Mouse (Mus musculus): ENCODE results near the gene Slc22a16.
A peak's percentile ranks its signal among the peaks of the same experiment; 100 is the strongest.
"Not testable (repeated sequence)": the region's sequence is repeated elsewhere in the genome, so short reads cannot be mapped to it uniquely, and the experiment has no call there.

Gene Slc22a16

DNA sequence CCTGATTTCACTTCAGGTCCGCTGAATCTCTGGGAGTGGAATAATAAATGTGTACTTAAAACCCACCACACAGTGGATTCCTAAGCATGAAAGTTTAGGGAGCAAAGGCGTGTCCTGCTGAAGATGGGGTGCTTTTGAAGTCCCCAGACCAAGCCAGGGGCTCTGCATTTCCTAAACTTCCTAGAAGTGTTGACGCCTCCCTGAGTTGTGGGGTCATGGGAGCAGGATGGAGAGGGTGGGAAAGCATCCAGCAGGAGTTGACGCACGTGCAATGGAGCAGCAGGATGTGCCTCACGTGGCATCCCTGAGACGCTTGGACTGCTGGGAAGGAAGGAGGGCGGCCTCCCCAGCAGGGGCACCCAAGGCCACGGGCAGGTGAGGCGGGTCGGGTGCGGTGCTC, at the start of gene Slc22a16:
Slc22a16 (plus strand) TSS at position 301 of the 400 bp plus-strand sequence.
- DNase-seq (ENCODE audit: low read depth) = no peak

- no peak for DNase-seq (ENCODE audit: low read depth)
Observed at GRCm38 (mm10) chr10:40521579-40521978, 48.6 kb upstream of the Slc22a16 start.

DNA sequence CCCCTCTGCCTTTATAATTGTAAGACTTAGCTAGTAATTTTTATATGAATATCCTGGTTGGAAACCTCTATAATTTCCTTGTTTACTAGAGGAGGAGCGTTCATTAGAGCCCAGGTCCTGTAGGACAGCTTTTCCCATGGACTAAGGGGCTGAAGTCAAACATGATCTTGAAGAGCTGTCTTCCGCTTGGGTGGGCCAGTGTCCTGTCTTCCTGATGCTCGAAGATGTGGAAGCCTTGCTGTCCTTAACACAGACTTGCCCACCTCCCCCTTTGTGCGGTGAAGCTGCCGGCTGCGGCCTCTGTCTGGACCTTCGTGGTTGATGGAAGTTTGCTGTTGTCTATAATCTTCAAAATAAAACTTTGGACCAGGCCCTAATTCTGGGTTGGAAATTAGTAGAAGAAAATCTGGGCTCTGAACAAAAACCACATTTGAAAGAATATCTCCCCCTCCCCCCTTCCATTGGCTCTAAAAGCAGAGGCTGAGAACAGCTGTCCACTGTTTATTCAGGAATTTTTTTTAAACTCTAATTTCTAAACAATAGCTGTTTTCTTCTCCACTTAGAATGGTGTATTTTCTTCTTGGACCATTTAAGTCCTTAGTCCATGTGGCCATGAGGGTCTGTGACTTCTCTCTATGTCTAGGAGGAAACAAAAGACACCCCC, 46.7 kb upstream of the Slc22a16 start:
- DNase-seq (ENCODE audit: low read depth) = no peak

GRCm38 (mm10) chr10:40524032-40524806, 45.9 kb upstream of the Slc22a16 start:
- DNase-seq (ENCODE audit: low read depth) = no peak

- DNase-seq (ENCODE audit: low read depth) = peak; percentile 80
Observed at GRCm38 (mm10) chr10:40524991-40525390, 45.1 kb upstream of the Slc22a16 start.

DNA sequence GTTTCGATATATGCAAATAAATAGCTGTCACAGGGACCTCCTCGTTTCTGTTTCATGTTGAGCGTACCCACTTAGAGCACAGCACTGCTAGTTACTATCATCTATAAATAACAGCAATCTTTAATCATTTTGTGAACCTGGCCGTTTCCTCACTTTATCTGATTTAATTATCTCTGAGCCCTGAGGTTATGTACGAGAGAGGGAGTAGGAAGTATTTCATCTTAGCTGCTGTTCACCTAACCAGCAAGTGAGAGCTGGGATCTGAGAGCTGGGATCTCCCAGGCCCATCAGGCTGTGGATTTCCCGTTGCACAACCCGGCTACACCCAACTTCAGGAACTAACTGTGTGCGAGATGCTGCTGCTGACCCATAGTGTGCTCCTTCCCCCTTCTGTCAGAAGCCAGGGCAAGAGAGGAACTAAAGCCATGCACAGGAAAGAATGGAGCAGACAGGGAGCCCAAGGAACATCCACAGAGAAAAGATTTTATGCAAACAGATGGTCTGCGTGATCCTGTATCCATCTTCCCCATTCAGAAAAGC, 44.5 kb upstream of the Slc22a16 start:
- no peak for DNase-seq (ENCODE audit: low read depth)

DNA sequence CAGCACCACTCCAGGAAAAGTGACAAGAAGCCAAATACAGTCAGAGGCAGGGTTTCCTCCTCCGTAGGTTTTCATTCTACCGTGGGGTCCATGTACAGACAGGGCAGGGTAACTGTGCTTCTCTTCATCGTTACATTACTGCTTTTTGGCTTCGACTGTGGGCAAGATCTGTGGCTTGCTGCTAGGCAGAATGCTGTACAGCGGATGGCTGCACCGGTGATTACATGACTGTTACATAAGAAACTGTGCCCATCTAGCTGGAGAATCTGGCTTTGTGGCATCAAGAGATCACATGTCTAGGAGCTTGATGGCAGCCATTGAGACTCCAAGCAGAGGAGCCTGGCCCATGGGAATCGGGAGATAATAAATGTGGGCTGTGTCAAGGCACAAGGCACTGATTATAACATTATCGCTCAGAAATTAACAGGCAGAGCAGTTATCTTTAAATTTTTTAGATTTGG, 43.8 kb upstream of the Slc22a16 start:
- DNase-seq (ENCODE audit: low read depth) = no peak

DNA sequence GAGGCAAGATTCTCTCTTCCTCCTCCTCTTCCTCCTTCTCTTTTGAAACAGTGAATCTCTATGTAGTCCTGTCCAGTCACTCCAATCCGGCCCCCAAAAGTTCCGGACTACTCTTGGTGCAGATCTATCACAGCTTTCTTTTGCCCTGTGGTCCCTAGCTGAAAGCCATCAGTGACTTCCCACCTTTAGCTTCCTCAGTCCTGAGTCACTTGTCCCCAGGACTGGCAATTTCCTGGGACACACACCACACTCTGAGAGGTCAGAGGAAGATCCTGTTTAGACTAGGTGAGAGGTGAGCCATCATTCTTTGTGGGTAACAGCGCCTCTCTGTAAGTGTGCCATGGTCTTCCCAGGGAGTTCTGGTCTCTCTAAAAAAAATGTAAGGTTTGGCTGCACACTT, 43.1 kb upstream of the Slc22a16 start:
- DNase-seq (ENCODE audit: low read depth) = no peak

DNA sequence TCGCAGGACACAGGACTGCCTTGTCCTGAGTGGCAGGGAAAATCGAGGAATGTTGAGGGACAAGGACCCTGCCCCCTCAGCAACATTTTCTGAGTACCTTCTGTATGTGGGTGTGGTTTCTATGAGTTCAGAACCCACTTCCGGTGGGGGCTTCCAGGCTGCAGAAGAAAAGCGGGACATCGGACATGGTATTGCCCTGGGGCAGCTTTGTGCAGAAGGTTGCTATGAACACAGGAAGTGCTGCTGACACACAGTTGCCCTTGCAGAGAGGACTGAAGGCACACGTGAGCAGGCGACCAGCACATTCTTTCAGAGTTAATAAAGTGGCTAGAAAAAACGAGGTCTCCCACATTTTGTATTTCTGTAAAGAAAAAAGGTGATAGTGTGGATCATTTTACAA, 42.6 kb upstream of the Slc22a16 start:
- no peak for DNase-seq (ENCODE audit: low read depth)

DNA sequence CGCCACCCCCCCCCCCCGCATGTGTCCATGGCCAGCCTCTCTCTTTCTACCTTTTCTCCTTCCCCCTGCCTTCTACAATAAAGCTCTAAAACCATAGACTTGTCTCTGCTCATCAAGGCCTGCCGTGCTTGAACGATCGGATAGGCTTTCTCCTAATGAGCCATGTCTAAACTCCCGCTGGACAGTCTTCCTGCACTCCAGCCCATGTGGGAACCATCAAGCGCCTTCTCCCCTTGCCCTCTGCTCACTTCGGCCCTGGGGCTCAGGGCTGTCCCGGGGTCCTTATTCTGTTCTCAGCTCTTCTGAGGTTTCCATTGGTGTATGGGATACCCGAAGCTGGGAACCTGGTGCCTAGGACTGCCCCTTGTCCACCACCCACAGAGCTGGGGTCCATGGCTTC, 41.5 kb upstream of the Slc22a16 start:
- no peak for DNase-seq (ENCODE audit: low read depth)

- DNase-seq (ENCODE audit: low read depth) = no peak
Observed at GRCm38 (mm10) chr10:40529617-40530016, 40.5 kb upstream of the Slc22a16 start.

DNA sequence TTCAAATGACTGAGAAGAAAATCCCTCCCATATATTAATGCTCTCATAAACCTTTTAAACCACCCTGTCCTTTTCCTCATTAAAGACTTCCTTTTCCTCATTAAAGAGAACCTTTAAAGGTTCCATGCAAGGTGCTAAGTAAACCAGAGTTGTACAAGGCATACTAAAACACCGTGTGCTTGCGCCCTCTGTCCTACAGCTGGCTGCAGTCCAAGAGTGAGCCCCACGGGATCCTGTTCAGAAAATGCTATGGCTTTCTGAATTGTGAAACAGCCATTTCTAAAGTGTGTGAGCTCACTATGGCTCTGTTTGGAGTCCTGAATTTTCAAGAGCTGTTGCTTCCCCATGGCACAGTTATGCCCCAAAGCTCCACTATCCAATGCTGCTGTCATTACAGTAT, 39.5 kb upstream of the Slc22a16 start:
- no peak for DNase-seq (ENCODE audit: low read depth)

GRCm38 (mm10) chr10:40532586-40532985, 37.5 kb upstream of the Slc22a16 start:
- DNase-seq (ENCODE audit: low read depth) = not testable (repeated sequence)

DNA sequence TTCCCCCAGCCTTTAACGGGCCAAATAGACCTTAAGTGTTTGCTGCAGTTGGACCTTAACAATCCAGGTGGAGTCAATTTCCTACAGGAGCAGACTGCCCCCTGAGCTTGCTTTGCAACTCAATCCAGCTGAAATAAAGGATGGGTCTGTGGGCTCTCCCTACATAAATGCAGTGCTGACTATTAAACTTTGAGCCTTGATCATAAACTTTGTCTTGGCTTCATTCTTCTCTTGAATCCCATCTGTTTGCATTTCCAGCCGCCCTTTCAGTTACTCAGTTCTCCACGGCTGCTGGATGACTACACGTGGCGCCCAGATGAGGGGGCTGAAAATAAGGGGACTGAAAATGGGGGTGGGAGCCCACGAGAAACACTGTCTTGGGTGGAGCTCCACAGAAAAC, 28.8 kb upstream of the Slc22a16 start:
- no peak for DNase-seq (ENCODE audit: low read depth)

GRCm38 (mm10) chr10:40549317-40549716, 20.8 kb upstream of the Slc22a16 start:
- no peak for DNase-seq (ENCODE audit: low read depth)

- DNase-seq (ENCODE audit: low read depth) = no peak
Observed at GRCm38 (mm10) chr10:40551801-40552200, 18.3 kb upstream of the Slc22a16 start.

GRCm38 (mm10) chr10:40565695-40566094, 4.4 kb upstream of the Slc22a16 start:
- DNase-seq (ENCODE audit: low read depth) = not testable (repeated sequence)

- peak; percentile 34 for DNase-seq (ENCODE audit: low read depth)
Observed at GRCm38 (mm10) chr10:40575912-40576634, 5.9 kb downstream of the Slc22a16 start.

DNA sequence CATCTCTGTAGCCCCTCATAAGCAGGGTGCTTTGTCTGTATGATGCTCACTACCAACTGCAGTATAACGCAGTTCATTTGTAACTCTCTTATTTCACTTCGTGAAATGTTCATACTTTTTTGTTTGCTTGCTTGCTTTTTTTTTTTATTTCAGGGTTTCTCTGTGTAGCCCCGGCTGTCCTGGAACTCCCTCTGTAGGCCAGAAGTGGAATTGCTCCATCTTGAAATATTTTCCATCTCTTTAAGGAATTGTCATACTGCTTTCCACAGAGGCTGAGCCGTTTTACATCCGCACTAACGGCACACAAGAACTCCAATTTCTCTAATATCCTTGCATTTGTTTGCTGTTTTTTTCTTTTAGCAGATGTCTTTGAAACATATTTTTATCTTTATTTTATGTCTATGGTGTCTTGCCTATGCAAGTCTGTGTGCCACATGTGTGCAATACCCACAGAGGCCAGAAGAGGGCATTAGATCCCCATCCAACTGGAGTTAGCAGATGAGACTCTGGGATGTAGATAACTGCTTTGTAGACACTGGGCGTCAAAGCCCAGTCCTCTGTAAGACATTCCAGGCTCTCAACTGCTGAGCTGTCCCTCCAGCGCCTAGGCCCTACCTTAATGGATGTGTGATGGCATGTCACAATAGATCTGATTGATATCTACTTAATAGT, 13.6 kb downstream of the Slc22a16 start:
- peak; percentile 33 for DNase-seq (ENCODE audit: low read depth)

GRCm38 (mm10) chr10:40592186-40592585, 22.1 kb downstream of the Slc22a16 start:
- DNase-seq (ENCODE audit: low read depth) = no peak

DNA sequence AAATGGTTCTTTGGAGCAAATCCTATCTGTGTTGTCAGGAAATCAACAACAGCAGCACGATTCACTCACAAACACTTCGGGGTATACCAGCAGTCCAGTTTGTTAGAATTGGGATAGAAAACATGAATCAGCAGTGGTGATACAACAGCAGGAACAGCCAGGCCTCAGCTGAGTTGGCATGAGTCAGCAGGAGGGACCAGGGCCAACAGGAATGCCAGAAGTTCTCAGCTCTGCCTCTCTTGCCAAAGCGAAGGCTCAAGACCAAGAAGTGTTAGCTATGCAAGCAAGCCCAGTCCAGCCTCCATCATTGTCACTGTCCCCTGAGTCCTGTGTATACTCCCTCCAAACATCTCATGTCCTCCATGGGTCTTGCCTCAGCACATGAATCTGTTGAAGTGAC, 27.0 kb downstream of the Slc22a16 start:
- no peak for DNase-seq (ENCODE audit: low read depth)
